Mouse (Mus musculus) cerebellum, adult 9-10 months (tissue): ENCODE measurements around the gene Ust.

ENCODE experiments used
- DNase-seq: peaks from one replicate; pipeline ENCODE4 v3.0.0; 2022

The Ust gene

DNA sequence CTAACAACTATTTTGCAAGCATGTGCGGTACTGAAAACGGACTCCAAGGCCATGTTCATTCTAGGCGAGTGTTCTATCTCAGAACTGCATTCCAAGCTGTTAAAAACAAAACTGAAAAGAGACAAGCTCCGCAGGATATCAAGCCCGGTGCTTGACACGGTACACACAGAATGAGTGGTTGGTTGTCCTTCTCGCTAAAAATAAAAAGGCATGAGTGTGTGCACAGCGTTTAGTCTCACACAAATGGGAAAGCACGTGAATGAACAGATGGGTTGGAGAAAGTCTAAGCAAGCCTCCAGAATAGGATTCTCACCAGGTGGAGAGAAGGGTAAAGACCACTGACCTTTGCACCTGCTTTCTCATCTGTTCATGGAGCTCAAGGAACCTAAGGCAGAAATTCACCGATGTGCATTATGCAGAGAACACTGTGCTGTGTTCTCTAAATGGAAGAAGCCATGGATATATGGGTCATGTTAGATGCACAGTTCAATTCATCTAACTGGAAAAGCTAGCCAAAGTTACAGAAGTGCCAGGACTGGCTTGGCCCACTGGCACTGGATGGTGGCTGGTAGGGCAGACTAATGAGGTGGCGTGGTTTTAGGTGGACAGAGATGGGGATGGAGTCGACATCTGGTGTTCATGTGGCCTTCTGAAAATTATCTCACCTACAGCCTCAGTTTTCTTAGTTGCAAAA, 90.8 kb downstream of the Ust start:
- peak; percentile 78 for DNase-seq

DNA sequence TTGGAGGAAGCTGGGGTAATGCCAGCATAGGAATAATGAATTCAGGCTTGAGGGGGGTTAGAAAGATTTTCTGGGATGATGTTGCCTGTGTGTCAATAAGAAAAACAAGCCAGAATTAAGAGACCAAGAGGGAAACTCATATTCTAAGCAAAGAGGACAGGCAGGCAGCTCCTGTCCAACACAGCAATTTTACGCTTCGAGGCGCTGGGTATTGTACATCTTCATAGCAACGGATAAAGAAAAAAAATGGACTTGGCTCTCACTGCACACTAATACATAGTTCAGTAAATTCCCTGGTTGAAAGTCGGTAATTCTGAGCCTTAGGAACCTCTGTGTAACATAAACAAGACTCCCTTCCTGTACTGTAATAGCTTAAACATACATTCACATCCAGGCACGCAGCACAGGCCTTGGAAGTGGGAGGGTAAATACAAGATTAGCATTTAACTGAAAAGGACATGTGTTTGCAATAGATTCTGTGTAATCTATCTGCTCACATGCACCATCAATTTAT, 99.1 kb downstream of the Ust start:
- DNase-seq, result no peak

DNA sequence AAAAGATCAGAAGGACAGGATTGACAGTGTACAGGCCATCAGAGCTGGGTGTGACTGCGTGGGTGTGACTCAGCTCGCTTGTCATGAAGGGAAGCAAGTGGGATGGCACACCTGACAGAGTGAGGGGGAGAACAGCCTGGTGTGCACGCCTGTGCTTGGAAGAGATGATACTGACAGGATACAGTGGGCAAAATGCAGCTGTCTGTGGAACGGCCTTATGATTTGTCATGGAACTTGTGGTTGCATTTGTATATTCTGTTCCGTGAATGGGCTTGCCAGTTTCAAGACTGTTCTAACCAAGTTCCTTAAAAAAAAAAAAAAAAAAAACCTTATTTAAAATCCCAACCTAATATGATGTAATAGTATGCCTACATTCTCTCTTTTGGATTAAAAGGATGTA, 103.2 kb downstream of the Ust start:
- DNase-seq, result no peak

DNA sequence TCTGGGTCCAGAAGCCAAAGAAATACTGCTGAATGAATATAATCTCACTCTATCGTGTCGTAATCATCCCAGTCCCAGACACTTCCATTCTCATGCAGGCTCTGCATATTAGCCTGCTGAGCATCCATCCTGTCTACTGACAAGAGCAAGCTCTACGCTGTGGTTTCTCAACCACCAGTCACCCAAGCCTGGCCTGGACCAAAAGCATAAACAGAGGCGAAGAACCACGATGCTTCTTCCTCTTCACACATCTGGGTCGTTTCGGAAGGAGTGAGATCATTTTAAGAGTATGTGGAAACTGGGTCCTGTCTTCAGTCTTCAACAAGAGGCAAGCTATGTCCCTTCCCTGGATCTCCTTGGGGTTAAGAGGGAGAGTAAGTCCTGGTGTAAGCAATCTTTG, 103.6 kb downstream of the Ust start:
- no peak for DNase-seq

DNA sequence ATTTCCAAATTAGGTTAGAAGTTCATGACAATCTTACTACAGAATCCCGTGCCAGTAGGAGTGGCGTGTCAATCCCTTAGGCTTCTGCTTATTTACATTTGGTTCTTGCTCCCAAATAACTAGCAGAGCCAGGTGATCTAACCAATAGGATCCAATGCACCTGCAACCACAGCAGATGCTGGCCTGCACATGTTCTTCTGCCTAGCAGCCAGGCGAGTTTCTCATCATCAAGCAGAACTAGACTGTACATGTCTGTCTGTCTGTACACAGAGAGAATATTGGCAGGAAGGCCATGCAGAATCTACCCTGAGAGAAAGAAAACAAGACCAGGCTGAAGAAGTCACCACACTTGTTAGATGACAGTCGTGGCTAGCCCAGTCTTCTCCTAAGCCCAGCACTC, 113.5 kb downstream of the Ust start:
- no peak for DNase-seq

DNA sequence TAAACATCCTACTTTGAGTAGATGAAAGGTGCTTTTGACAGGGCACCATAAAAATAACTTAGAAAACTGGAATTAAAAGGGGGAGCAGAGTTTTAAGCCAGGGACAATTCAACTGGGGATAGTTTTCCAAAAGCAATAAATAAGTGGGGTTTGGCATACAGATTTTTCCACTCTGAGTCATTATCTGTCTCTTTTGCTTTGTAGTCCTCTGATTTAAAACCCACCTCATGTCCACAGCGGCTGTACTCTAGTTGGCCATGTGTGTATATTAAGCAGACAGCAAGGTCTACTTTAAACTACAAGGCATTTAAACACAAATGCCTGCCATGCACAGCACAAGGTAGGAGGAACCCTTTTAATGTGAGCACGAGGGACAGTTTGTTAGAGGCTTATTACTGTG, 126.4 kb downstream of the Ust start:
- DNase-seq, result no peak

DNA sequence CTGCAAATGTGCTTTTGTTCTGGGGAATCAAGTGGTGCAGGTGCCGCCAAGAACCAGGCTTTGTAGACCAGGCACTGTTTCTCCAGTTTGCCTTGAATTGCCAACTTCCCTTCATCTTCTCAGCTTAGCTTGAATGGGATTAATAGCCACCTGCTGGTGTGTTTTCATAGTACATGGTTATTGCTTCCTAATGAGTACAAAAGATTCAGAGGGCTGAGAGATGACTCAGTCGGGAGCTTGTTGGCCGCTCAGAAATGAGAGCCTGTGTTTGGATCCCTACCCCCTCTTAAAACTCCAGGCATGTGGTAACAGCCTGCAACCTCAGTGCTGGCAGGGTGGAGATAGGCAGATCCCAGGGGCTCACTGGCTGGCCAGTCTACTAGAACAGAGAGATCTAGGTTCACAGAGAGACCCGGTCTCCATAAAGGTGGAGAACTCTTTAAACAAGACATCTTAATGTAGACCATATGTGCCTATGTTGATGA, 127.3 kb downstream of the Ust start:
- peak; percentile 84 for DNase-seq

DNA sequence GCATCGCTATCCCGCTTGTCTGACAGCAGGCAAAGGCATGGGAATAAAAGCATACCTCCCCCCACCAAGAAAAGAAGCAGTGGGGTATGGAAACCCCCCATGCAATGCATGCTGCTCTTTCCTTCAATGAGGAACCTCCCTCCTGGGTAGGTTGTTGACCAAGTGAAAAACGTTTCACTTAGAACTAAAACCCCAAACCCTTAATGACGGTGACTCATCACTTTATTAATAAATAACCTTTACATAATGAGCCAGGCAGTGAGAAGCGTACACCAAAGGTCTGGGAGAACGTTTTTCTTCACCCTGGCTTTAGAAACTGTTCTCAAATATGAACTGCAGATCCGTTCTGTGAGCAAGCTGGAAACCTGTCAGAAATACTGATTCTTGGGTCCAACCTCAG, 130.4 kb downstream of the Ust start:
- DNase-seq, result no peak

DNA sequence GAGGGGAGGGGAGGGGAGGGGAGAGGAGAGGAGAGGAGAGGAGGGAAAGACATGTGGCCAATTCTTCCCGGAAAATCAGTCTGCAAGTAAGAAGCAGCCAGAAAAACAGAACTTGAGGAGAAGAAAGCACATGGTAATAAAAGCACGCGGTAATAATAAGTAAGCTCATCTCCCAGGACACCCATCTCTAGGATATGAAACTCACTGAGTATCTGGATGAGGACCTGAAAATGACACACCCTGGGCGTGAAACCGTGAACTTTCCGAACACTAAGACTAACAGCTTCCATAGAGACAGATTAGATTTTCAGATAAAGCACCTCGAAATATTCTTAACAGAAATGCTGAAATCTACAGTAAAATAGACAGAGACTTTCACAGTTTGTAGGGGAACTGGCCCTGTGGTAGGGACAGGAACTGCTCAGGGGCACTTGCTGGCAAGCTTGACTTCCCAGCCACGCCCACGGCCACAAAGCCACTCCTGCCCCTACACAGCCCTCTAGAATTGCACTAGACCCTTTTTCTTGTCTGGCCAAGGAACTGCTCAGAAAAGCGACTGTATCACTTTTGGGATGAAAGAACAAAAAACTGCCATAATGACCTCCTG, 148.6 kb downstream of the Ust start:
- no peak for DNase-seq

DNA sequence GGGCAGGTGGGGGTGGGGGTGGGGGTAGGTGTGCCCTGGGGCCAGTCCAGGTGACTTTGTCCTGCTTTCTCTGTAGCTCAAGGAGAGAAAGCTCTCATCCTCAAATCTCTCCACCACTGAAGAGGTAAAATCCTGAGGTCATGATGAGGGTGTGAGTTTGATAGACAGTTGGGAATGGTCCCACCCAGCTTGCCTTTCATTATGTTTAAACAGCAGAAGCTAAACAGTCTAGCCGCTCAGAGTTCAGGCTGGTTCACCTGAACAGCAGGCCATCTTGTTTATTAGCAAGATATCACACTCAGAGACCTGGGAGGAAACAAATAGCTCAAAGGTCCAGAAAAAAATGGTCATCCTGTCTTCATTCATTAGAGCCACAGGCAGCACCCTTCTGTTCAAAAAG, 152.8 kb downstream of the Ust start:
- DNase-seq, result no peak

DNA sequence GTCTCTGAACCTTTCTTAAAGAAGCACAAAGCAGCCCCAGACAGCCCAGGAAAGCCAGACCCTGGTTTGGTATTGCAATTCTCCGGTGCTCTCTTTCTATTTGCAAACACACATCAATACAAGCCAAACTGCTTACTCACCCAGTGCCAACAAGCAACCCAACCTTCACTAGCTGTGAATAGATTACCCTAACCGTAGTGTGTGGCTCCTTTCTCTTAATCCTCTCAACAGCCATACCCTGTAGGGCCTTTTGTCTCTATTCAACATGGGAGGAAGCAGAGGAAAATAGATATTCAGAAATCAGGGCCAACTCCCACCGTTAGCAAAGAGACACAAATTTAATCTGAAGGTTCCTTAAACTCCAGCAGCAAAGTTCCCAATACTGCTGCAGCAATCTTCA, 154.4 kb downstream of the Ust start:
- DNase-seq, result no peak

DNA sequence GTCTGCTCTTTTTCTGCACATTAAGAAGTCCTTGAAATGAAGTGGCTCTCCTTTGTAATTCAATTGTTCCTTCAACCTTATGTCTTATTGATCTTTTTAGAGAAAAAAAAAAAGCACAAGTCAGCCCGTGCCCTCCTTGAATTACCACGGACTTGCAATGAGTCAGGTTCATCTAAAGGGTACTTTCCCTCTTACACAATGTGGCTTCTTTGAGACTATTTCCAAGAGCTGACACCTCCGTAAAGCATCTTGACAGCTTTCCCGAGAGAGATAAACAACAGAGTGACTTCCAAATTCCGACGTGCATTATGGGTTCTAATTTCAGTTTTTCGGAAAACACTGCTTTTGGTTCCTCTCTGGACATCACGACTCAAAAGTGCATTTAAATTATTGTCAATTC, 155.3 kb downstream of the Ust start:
- DNase-seq, result no peak

DNA sequence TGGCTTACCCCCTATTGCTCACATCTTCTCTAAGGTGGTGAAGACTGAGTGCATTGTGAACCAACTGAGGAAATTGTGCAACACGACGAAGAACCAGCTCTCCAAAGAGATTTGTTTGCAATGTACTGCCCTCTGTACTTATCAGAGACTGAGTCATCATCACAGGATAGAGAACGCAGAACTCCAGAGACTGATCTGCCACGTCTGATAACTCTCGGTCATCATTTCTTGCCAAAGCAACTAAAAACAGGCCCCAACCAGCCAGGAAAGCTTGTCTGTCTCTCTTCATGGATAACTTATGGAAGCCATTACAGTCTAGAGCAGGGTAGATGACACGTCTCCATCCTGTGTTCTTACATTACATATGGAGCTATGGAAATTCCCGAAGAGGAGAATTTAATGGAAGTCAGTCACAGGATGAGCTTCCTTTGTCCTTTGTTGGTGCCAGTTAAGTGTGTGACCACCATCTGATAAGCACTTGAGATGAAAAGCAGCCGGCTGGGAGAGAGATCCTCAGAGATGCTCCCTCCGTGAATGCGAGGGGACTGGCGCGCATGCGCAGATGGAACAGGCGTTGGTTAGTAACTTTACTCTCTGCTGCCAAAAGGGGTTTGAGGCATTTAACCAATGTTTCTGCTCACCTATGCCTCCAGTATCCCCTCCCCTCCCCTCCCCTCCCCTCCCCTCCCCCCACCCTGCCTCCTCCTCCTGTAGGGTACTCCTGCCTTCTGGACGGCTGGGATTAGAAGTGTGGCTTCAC, 160.2 kb downstream of the Ust start:
- DNase-seq, result no peak

DNA sequence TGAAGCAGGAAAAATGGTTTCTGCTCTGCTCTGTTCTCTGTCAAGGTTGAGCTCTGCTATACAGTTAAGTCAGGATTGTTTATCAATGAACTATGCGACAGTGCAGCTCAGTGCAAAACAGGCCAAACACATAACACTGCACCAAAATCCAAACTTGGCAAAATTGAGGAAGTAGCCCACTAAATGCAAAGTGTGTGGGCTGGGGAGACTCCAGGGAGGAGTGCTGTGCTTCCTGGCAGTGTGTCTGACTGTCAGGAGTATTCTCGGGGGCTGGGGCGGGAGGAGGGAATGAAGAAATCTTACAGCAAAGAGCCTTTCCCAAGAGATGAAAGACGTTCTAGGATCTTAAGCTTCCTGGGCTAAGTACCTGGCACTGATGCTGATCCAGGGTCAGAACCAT, 165.1 kb downstream of the Ust start:
- DNase-seq, result no peak

DNA sequence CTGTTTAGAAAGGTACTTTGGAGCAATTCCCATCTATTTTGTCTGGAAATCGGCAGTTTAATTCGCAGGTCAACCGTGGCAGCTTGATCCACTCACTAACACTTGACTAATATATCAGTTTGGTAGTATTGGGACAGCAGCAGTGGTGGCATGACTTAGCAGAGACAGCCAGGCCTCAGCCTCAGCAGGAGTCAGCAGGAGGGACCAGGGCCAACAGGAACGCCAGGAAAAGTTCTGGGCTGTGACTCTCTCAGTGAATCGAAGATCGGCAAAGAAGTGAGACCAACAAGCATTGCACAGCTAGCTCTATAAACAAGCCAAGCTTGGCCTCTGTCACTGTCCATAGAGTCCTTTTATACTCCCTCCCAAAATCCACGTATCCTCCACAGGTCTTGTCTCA, 168.0 kb downstream of the Ust start:
- peak; percentile 39 for DNase-seq

DNA sequence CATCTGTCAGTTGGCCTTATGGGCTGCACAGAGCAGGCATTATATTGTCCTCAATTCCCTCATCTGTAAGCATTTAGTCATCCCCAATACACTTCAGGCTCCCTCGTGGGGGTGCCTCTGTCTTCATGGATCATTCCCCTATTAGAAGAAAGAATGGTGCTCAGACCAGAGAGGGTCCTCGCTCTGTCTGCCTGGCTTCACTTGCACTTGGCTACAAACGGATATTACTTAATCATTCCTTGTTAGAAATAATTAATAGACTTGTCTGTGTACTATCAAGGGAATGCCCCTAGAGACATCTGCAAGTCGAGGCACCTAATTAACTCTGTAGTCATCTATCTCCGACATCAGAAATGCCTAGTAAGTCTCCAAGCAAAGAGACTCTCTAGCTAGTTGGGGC, 171.1 kb downstream of the Ust start:
- DNase-seq, result no peak

DNA sequence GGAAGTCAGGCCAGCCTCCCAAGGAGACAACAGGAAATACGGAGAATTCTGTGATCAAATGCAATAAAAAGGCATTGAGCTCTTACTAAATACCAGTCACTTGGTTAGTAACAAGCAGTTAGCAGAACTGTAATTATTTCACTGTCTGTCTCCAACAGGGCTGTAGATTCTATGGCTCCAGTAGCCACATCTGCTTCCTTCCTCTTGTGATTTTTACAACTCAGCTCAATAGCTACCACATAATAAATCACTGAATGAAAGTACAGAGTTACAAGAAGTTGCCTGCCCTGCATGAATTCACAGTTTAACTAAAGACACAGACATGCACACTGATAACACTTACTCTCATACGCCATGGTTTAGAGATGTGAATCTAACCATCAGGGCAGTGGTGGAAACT, 176.1 kb downstream of the Ust start:
- DNase-seq, result no peak

DNA sequence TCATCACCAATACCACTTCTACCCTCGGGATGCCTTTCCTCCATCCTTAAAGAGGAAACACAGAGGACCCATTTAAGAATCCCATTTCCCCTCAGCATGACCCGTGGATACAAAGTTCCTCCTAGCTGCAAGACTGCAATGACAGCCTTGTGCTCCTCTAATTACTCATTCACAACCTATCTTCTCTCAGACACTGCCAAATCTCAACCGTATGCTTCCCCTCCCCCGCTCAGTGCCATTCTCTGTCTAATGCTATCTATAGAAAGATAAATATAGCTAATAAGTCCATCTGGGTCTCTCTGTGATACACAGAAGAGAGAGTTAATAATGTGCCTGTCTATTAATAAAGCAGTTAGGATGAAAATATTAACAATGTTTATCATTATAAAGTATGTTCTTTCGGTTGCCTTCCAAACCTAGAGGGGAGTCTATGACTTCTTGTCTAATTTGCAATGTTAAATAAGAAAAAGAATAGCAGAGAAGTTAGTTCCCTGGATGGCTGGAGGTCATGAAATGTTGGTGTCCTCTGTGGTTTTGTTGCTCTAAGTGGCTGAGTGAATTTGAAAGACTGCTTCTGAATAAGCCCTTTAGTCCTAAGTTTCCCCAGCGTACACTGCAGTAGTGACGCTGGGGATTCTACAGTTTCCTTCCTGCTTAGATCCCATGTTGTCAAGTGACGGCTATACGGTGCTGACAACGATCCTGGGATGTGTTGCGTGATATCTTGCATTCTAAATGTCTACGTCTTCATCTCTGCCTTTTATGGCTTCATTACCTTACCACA, 178.8 kb downstream of the Ust start:
- DNase-seq, result peak; percentile 59

DNA sequence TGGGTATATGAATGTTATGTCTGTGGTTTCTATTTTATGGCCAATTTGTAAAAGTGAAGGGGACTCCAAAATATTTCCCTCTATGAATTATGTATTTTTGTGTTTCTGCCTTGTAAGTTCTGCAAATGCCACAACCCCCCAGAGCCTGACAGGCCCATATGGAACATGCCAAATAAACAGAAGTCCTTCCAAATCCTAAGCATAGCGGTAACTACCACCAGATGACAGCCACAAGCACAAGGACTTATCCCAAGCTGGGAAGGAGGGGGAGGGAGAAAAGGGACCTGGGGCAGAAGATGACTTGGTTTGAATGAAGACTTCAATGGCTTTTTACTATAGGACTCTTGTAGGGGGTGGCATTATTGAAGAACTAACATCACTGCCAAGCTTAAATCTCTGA, 182.0 kb downstream of the Ust start:
- DNase-seq, result peak; percentile 61

DNA sequence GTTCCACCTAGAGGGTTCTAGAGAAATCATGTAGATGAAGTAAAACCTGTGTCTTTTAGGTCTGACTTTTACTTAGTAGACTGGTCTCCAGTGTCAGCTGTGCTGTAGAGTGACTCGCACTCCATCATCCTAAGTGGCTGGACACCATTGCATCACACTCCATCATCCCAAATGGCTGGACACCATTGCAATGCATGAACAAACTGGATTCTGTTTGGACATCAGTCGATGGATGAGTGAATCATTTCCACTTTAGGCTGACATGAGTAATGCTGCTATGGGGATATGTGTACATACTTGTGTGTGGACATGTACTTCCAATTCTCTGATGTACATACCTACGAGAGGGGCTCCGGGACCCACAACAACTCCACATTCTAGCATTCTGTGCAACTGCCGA, 187.7 kb downstream of the Ust start:
- DNase-seq, result no peak

DNA sequence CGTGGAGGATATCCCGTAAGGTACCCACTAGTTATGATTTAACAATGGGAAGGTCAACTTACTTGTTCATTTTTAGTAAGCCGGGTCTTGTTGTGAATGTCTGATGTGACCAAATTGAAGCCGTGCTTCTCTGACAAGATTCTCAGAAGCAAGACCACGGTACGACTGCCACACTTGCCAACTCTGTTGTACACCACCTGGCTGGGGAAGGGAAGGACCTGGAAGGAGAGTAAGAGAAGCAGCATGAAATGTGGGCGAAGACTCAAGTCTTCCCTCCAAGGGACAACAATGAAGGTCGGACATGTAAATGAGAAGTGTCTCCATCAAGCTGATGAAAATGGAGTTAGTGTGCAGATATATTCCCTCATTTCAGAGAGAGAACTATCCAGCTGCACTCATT, 188.6 kb downstream of the Ust start:
- DNase-seq, result no peak

DNA sequence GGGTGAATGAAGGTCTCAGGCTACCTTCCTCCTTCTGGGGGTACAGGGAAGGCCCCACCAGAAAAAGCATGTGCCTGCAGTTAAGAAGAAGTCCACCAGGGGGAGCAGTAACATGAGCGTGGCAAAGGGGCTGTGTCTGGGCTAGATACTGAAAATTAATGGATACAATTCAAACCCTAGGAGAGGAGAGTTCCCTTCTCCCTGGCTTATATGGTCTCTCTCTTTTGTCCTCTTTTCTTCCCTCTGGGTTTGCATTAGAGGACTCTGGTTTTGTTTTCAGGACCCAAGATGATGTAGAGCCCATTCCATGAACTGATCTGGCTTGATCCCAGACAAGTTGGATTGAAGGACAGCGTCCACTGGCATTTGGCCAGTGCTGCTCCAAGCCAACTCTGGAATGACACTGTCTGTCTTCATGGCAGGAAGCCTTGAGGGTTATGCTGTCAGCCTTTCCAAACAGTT, 195.3 kb downstream of the Ust start:
- DNase-seq, result peak; percentile 82

DNA sequence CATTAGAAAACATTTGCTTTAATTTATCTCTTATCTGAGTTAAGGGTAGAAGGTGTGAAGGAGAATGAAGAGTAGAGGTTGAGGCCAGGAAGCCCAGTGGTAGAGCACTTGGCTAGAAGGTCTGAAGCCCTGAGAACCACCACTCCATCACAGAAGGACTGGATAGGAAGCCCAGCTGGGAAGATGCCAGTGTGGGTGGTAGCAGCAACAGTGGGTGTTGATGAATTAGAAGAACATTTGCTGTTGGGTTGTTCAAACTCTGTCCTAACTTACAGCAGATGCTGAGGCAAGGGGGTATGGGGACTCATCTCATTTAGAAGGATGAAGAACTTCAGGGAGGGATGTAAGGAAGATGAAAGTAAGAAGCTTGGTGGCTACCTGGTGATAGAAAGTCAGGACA, 197.9 kb downstream of the Ust start:
- DNase-seq, result no peak
